Mouse (Mus musculus) ES-E14 (cell line): ENCODE results near the gene Art1. TPM values are rescaled to one million over a fixed set of nuclear protein-coding genes. Genes with fewer than 3 reads are reported as not detected.

Source experiments
- DNase-seq: peaks from one replicate; pipeline ENCODE4 v3.0.0-alpha.2; 2013; ENCODE audit warnings: low read depth, low spot score
- H3K27ac ChIP-seq: 2 replicates; pipeline ENCODE4 v1.5.1; 2012; ENCODE audit warnings: low read depth, mild to moderate bottlenecking, low read length, moderate library complexity, mixed read lengths; ENCODE audit not compliant: poor library complexity, insufficient read depth, severe bottlenecking
- H3K36me3 ChIP-seq: 2 replicates; pipeline ENCODE4 v1.6.1; 2012; ENCODE audit warnings: mild to moderate bottlenecking, low read length, moderate library complexity, mixed read lengths; ENCODE audit not compliant: control insufficient read depth, poor library complexity, insufficient read depth, severe bottlenecking
- H3K4me1 ChIP-seq, 2 experiments: fragments of 150-350 bp in 1 of 2; sonication (generic) in 1 of 2; 2 replicates each; pipeline ENCODE4 v1.6.1; 2012; ENCODE audit warnings: low read length in 2 of 2, mild to moderate bottlenecking in 1 of 2, mixed read lengths in 1 of 2; ENCODE audit not compliant: control insufficient read depth in 2 of 2, insufficient read depth in 2 of 2, poor library complexity in 1 of 2
- H3K4me3 ChIP-seq, 2 experiments: fragments of 150-350 bp in 1 of 2; sonication (generic) in 1 of 2; 2 replicates each; pipeline ENCODE4 v1.5.1; 2012; ENCODE audit warnings: low read length in 2 of 2, low read depth in 1 of 2, mild to moderate bottlenecking in 1 of 2, mixed read lengths in 1 of 2; ENCODE audit not compliant: insufficient read depth in 1 of 2, poor library complexity in 1 of 2, severe bottlenecking in 1 of 2
- H3K9ac ChIP-seq: 2 replicates; pipeline ENCODE4 v1.6.1; 2012; ENCODE audit warnings: low read depth, mild to moderate bottlenecking, low read length, mixed read lengths; ENCODE audit not compliant: poor library complexity, insufficient read depth, severe bottlenecking
- H3K9me3 ChIP-seq: fragments of 150-350 bp; sonication (generic); 2 replicates; pipeline ENCODE4 v1.6.1; 2012; ENCODE audit warnings: low read depth, mild to moderate bottlenecking, low read length; ENCODE audit not compliant: control insufficient read depth, insufficient read depth
- CHD2 ChIP-seq: IDR thresholded peaks from 2 replicates; pipeline ENCODE4 v1.6.1; 2014; ENCODE audit warnings: mild to moderate bottlenecking, low read depth, low read length, inconsistent platforms
- HCFC1 ChIP-seq: IDR thresholded peaks from 2 replicates; pipeline ENCODE4 v1.6.1; 2012; ENCODE audit warnings: low read length, inconsistent platforms, borderline replicate concordance; ENCODE audit not compliant: insufficient read depth
- MAFK ChIP-seq: IDR thresholded peaks from 2 replicates; pipeline ENCODE4 v1.6.1; 2014; ENCODE audit warnings: mild to moderate bottlenecking, low read depth, low read length, inconsistent platforms; ENCODE audit not compliant: insufficient read depth
- ZC3H11A ChIP-seq: IDR thresholded peaks from 2 replicates; pipeline ENCODE4 v1.6.1; 2012; ENCODE audit warnings: low read depth, mild to moderate bottlenecking, inconsistent platforms, low read length, borderline replicate concordance
- ZNF384 ChIP-seq: IDR thresholded peaks from 2 replicates; pipeline ENCODE4 v1.6.1; 2012; ENCODE audit warnings: low read depth, low read length, inconsistent platforms
- in situ Hi-C, 2 experiments: fragments of 600-800 bp; cut with MboI; formaldehyde crosslinking; loops; one replicate each; pipeline ENCODE4 v1.15.1; 2025; ENCODE audit warnings: low sequenced_read_pairs in 2 of 2, inconsistent platforms in 1 of 2; ENCODE audit not compliant: unreplicated experiment in 2 of 2
- total RNA-seq: library from RNA; depleted of rRNA; stranded (reverse); fragments of 300-350 nt; gene quantifications from 2 replicates; pipeline ENCODE4 v1.2.3, GENCODE M21; 2012; rRNA removed

Gene Art1
- total RNA-seq, 1 experiment = 0.45 TPM

GRCm38 (mm10) chr7:102153691-102154090 lies 52.1 kb downstream of the Art1 start:
- Histone ChIP-seq H3K36me3 (peaks cover 9% of the 10 kb centered on the region), H3K9me3 (no peaks in the 10 kb centered on the region), H3K27ac (no peak overlapping the region), H3K4me3 (no peak overlapping the region), H3K4me1 (no peaks in the 10 kb centered on the region), H3K9ac (no peak overlapping the region)
- no peak for TF ChIP-seq ZC3H11A
- no peak for TF ChIP-seq CHD2
- no peak for TF ChIP-seq MAFK
- no peak for TF ChIP-seq HCFC1
- no peak for TF ChIP-seq ZNF384
- in situ Hi-C loops = no loop called here
- no peak for DNase-seq

Other genes starting within 250 kb of the Art1 start
- gene Folr2, start 244.5 kb upstream of the Art1 start, total RNA-seq = 4.2 and 4.3 TPM in 2 replicates
- 105 and 123 TPM in 2 replicates for gene Anapc15, start 238.0 kb upstream of the Art1 start, total RNA-seq
- gene Folr1, start 231.0 kb upstream of the Art1 start, total RNA-seq = 536 and 562 TPM in 2 replicates
- 90.8 and 106 TPM in 2 replicates for gene Lamtor1, start 195.8 kb upstream of the Art1 start, total RNA-seq
- 1.9 and 3.0 TPM in 2 replicates for gene Tomt, start 195.4 kb upstream of the Art1 start, total RNA-seq
- 2.6 TPM in 2 replicates for gene Lrrc51, start 167.8 kb upstream of the Art1 start, total RNA-seq
- 91.0 and 95.6 TPM in 2 replicates for gene Numa1, start 167.6 kb upstream of the Art1 start, total RNA-seq
- gene Il18bp, start 83.1 kb upstream of the Art1 start, total RNA-seq = 11.0 and 15.0 TPM in 2 replicates
- gene Rnf121, start 36.3 kb upstream of the Art1 start, total RNA-seq = 45.7 and 60.8 TPM in 2 replicates
- gene Xndc1, start 36.2 kb upstream of the Art1 start, total RNA-seq = 32.2 and 43.6 TPM in 2 replicates
- gene Xntrpc, start 36.0 kb upstream of the Art1 start, total RNA-seq = 0.76 and 1.1 TPM in 2 replicates
- 0.36 and 1.3 TPM in 2 replicates for gene Trpc2, start 18.6 kb upstream of the Art1 start, total RNA-seq
- 2.6 and 3.2 TPM in 2 replicates for gene Art5, start 7.7 kb downstream of the Art1 start, total RNA-seq
- 0.27 and 0.42 TPM in 2 replicates for gene Chrna10, start 15.1 kb downstream of the Art1 start, total RNA-seq
- gene Nup98, start 108.4 kb downstream of the Art1 start, total RNA-seq = 50.5 and 59.4 TPM in 2 replicates
- gene Pgap2, start 108.5 kb downstream of the Art1 start, total RNA-seq = 24.0 and 30.1 TPM in 2 replicates
- 3.8 and 4.3 TPM in 2 replicates for gene Rhog, start 154.3 kb downstream of the Art1 start, total RNA-seq
- gene Stim1, start 166.1 kb downstream of the Art1 start, total RNA-seq = 22.4 and 31.3 TPM in 2 replicates